Mouse (Mus musculus) natural killer cell, adult 2 months (primary cell): ENCODE data around the gene Dcaf11.

Experiments
- DNase-seq, 2 experiments: peaks; one replicate each; pipeline ENCODE4 v3.0.0; 2022; ENCODE audit warnings: low spot score in 2 of 2

The Dcaf11 gene

GRCm38 (mm10) chr14:55584702-55585565 lies 25.1 kb downstream of the Dcaf11 start, which contains the start of gene Emc9:
Emc9 (minus strand) TSS chr14:55585302.
- peak; percentile 71 to 73 for DNase-seq

- no peak for DNase-seq
Measured at GRCm38 (mm10) chr14:55585566-55585960, 25.8 kb downstream of the Dcaf11 start.

- DNase-seq = no peak
Measured at GRCm38 (mm10) chr14:55586149-55586548, 26.3 kb downstream of the Dcaf11 start.

- no peak for DNase-seq
Measured at GRCm38 (mm10) chr14:55589271-55589670, 29.5 kb downstream of the Dcaf11 start.

GRCm38 (mm10) chr14:55589771-55590448 lies 30.1 kb downstream of the Dcaf11 start:
- peak in 1 of 2 experiments; percentile 30 for DNase-seq

- peak; percentile 82 to 85 for DNase-seq
Measured at GRCm38 (mm10) chr14:55590748-55591330, 31.0 kb downstream of the Dcaf11 start, which contains the start of gene Psme2. Psme2 (minus strand) TSS chr14:55591113.

- peak; percentile 78 for DNase-seq
Measured at GRCm38 (mm10) chr14:55591331-55591891, 31.6 kb downstream of the Dcaf11 start, which contains the start of gene Rnf31. Rnf31 (plus strand) TSS chr14:55591708.

- no peak for DNase-seq
Measured at GRCm38 (mm10) chr14:55592226-55592625, 32.4 kb downstream of the Dcaf11 start.

- no peak for DNase-seq
Measured at GRCm38 (mm10) chr14:55596036-55596690, 36.4 kb downstream of the Dcaf11 start.

GRCm38 (mm10) chr14:55598521-55599390 lies 39.0 kb downstream of the Dcaf11 start:
- no peak for DNase-seq

GRCm38 (mm10) chr14:55603271-55603632 lies 43.4 kb downstream of the Dcaf11 start, which contains the start of gene Irf9:
Irf9 (plus strand) TSS chr14:55603571.
- no peak for DNase-seq

GRCm38 (mm10) chr14:55603633-55604576 lies 44.1 kb downstream of the Dcaf11 start:
- peak; percentile 89 to 94 for DNase-seq

- no peak for DNase-seq
Measured at GRCm38 (mm10) chr14:55604823-55605222, 45.0 kb downstream of the Dcaf11 start.

- no peak for DNase-seq
Measured at GRCm38 (mm10) chr14:55605743-55606459, 46.1 kb downstream of the Dcaf11 start.

GRCm38 (mm10) chr14:55608339-55608738 lies 48.5 kb downstream of the Dcaf11 start:
- no peak for DNase-seq

GRCm38 (mm10) chr14:55613346-55613745 lies 53.5 kb downstream of the Dcaf11 start:
- DNase-seq = no peak

GRCm38 (mm10) chr14:55614565-55615178 lies 54.9 kb downstream of the Dcaf11 start:
- DNase-seq = no peak

GRCm38 (mm10) chr14:55615876-55616275 lies 56.1 kb downstream of the Dcaf11 start:
- no peak for DNase-seq
